Mouse (Mus musculus) heart, postnatal 4 days (tissue): ENCODE measurements around the gene A230050P20Rik. TPM values are rescaled to one million over a fixed set of nuclear protein-coding genes. Genes with fewer than 3 reads are reported as not detected.
"Not testable (repeated sequence)": the region's sequence is repeated elsewhere in the genome, so short reads cannot be mapped to it uniquely, and the experiment has no call there.

Experiments
- DNase-seq: peaks from one replicate; pipeline ENCODE4 v3.0.0; 2021
- total RNA-seq, 2 experiments: library from RNA; stranded (reverse); gene quantifications; 2 replicates each; pipeline ENCODE4 v1.2.3; 2021

A230050P20Rik gene
- 1 to 10 TPM; 6.4 to 7.2 TPM for total RNA-seq

DNA sequence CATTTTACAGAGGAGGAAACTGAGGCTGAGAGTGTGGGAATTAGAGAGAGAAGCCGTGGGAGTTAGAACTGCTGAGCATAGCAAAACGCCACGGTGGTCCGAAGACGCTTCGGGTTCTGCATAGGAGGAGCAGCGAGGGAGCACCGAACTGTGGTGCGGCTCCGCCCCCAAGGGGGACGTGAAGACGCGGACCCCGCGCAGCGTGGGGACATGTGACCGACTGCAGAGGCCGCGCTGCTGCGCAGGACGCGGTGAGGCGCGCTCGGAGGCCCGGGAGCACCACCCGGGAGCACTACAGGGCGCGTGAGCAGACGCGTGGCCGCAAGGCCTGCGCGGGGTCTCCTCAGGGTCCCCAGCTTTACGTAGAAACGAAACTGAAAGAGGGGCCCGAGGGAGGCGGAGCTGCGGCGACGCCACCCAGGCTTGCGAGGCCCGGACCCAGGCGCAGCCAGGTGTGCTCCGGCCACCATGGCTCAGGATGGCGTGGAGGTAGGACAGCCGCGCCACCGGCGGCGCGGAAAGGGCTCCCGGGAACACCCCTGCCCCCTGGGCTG lies at the start of gene A230050P20Rik:
Gene A230050P20Rik (plus strand): TSS at position 195 of the 554 bp plus-strand sequence.
- DNase-seq = peak; percentile 62

DNA sequence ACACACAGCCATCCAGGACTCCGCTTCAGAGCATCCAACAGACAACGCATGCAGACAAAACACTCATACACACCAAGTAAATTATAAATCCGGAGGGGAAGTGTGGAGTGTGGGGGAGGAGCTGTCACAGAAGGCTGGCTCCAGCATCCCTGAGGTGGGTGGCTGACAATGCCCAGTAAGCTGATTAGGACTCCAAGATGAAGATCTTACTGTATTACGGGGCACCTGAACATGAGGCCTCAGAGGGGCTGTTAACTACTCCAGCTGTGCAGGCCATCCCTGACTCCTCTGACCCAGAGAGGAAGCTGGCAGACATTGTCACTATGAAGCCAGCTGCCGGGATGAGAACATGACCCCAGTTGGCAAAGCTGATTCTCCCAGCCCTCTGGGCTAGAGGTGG lies 48.4 kb upstream of the A230050P20Rik start:
- no peak for DNase-seq

DNA sequence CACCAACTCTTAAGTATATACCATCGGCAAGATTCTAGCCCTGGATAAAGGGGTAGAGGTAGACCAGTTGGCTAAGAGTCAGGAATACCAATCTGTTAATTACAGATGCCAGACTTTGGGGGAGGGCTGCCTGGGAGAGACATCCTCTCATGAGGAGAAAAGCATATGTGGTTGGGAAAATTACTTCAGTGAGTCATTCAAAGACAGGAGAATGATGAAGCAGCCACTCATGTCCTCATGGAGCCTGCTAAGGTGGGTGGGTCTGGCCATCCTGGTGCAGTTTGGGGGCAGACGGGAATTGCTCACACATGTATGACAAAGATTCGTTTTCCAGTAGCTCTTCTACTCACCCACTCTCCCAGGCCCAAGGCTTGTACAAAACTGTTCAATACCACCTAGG lies 45.6 kb upstream of the A230050P20Rik start:
- DNase-seq = no peak

DNA sequence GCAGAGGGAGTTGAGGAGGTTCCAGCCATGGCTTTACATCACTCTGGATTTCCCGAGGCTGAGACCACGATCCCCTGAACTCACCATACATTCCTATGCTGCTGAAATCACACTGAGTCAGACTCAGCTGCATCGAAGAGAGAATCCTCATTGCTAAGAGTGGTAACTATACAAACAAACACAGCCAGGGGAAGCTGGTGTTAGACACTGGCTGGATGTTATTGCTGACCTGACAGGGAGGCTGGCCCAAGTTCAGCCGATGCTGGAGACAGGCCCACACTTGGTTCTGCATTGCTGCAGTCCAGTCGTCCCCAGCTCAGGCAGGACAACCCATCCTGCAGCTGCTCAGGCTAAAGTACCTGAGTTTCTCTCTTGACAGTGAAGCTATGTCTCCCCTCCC lies 42.7 kb upstream of the A230050P20Rik start:
- DNase-seq = peak; percentile 29

DNA sequence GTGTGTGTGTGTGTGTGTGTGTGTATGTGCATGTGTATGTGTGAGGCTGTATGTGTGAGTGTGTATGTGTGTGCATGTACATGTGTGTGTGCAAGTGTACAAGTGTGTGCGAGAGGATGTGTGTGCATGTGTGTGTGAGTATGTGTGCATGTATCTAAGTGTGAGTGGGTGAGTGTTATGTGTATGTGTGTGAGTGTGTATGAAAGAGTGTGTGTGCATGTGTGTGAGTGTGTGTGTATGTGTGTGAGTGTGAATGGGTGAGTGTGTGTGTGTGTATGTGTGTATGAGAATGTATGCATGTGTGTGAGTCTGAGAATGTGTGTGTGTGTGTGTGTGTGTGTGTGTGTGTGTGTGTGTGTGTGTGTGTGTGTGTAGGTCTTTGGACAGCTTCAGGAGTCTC lies 40.3 kb upstream of the A230050P20Rik start:
- DNase-seq = no peak

DNA sequence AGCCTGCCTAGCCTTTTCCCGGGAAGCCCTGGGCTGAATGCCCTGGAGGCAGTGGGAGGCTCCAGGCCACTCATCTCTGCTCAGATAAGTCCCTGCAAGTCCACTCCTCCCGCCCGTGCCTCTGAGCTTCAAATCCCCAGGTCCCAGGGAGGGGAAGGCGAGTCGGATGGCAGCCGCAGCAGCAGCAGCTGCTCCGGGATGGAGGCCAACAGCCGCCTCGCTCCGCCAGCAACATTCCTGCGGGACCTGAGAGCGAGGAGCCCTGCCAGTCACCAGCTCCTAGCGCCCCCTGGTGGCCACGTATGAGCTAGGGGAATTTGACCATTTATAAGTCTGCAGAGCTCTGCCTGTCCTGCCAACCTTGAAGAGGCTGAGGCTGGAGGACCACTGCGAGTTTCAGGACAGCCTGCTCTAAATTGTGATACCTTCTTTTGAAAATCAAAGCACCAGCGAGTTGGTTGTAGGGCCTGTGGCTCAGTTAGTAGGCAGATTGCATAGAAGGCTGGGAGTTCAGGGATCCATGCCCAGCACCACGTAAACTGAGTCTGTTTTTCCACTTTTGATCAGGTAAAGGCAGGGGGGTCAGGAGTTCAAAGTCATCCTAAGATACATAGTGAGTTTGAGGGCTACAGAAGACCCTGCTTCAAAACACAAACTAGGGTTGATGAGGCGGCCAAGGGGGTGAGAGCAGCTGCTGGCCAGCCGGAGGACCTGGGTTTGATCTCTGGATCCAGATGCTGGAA lies 37.4 kb upstream of the A230050P20Rik start:
- DNase-seq = peak; percentile 99

- DNase-seq = no peak
Observed at GRCm38 (mm10) chr9:20834881-20835280, 33.6 kb upstream of the A230050P20Rik start.

DNA sequence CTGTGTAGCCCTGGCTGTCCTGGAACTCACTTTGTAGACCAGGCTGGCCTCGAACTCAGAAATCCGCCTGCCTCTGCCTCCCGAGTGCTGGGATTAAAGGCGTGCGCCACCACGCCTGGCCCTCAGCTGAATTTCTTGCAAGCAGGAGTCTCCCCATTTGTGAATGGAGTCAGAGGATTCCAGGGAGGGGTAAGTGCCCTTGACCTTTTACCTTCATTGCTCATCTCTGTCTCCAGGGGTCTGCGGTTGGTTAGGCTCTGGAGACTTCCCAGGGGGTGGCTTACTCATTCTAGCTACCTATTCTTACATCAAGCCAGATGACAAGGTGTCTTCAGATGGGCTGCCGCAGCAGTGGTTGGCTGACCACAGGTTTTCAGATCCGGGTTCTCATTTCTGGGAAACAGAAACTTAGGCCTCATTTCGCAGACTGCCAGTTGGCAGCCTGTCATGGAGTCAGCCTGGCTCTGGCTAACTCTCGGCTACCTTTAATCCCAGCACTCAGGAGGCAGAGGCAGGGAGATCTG lies 32.9 kb upstream of the A230050P20Rik start:
- DNase-seq = not testable (repeated sequence)

- DNase-seq = no peak
Observed at GRCm38 (mm10) chr9:20837184-20837947, 31.1 kb upstream of the A230050P20Rik start.

DNA sequence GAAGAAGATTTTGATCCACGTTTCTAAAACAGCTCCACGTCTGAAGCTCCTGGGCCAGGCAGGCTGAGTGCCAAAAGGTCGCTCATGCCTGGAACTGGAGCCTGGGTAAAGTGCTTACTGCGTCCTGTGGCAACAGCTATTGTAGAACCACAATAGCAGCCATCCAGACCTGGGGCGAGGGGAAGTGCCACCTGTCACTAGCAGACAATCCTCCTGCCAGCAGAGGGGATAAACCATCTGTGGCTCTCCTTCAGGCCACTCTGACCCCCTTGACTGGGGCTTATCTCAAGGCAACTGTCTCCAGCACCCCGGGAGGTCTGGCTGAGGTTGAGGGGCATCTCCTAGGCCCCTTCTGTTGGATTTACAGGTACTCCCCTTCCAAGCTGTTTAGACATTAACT lies 29.5 kb upstream of the A230050P20Rik start:
- DNase-seq = no peak

DNA sequence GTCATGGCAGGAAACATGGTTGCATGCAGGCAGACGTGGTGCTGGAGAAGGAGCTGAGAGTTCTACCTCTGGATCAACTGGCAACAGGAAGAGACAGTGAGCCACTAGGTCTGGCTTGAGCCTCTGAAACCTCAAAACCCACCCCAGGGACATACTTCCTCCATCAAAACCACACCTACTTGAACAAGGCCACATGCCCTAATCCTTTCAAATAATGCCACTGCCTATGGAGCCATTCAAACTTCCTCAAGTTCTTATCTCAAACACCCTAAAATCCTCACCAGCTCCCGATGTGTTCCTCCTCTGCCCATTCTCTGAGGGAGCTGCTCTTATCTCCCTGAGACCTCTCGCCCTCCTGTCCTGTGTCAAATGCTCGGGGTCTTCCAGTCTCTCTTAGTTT lies 26.2 kb upstream of the A230050P20Rik start:
- DNase-seq = no peak

DNA sequence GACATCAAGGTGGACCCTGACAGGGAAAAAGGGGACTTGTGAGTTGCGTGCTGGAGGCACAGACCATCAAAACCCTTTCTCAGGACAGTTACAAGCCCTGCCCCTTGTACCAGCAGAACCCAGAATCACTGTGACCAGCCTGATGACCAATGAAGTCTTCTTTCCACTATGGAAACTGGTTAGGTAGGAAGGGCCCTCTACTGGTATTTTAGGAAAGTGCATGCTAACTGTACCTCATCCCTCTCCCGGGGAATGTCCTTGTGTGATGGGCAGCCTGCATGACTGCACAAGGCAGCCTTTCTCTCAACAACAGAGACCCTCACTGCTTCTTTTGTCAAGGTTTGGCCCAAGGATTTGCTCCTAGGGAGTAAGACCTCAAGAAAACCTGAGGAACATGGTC lies 25.8 kb upstream of the A230050P20Rik start:
- peak; percentile 17 for DNase-seq

- no peak for DNase-seq
Observed at GRCm38 (mm10) chr9:20850179-20850578, 18.3 kb upstream of the A230050P20Rik start.

DNA sequence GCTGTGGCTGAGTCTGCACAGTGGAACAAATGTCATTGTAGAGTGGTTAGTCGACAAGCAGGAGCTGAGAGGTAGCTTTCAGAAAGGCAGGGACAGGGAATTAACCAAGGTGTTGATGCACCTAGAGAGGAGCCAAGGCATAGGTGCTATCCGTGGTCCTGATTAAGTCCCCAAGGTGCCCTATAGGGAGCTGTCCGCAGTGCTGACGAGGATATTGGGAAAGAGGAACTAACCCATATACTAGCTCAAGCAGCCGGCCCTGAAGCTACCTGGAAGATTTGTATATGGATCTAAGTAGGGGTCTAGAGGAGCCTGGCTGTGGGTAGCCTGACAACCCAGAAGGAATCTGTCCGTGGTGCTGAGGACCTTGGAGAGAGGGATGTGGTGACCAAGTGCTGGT lies 11.3 kb upstream of the A230050P20Rik start:
- DNase-seq = peak; percentile 73

GRCm38 (mm10) chr9:20859926-20860325 lies 8.5 kb upstream of the A230050P20Rik start:
- no peak for DNase-seq

- peak; percentile 46 for DNase-seq
Observed at GRCm38 (mm10) chr9:20861821-20862220, 6.6 kb upstream of the A230050P20Rik start.

DNA sequence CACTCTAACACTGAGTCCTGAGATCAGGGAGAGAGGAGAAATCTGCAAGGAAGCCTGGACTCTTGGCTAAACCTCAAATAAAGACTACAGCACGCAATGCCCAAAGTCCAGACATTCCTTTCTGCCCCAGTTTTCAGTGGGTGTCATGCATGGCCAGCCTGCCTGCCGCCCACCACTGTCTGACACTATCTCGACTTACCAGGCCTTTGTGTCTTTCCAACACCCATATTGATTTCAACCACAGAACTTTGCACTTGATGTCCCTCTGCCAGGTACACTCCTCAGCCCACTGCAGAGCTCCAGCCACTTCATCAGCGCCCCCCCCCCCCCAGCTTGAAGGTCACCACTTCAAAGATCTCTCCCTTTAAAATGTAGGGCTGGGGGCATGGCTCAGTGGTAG lies 6.2 kb upstream of the A230050P20Rik start:
- no peak for DNase-seq

GRCm38 (mm10) chr9:20866879-20867278 lies 1.6 kb upstream of the A230050P20Rik start:
- DNase-seq = no peak

DNA sequence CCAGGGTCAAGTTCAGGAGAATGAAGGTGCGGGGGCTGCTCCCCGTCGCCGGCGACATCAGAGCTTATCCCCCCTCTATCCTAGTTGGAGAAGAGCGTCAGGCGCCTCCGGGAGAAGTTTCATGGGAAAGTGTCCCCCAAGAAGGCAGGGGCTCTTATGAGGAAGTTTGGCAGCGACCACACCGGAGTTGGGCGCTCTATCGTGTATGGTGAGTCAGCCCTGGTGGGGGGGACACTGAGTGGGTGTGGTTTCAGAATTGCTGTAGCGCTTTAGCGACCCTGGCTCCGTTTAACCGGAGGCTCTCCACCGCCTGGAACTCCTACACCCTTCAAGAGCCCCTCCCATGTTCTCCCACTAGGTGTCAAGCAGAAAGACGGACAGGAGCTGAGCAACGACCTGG lies 804 bp downstream of the A230050P20Rik start:
- peak; percentile 37 for DNase-seq

DNA sequence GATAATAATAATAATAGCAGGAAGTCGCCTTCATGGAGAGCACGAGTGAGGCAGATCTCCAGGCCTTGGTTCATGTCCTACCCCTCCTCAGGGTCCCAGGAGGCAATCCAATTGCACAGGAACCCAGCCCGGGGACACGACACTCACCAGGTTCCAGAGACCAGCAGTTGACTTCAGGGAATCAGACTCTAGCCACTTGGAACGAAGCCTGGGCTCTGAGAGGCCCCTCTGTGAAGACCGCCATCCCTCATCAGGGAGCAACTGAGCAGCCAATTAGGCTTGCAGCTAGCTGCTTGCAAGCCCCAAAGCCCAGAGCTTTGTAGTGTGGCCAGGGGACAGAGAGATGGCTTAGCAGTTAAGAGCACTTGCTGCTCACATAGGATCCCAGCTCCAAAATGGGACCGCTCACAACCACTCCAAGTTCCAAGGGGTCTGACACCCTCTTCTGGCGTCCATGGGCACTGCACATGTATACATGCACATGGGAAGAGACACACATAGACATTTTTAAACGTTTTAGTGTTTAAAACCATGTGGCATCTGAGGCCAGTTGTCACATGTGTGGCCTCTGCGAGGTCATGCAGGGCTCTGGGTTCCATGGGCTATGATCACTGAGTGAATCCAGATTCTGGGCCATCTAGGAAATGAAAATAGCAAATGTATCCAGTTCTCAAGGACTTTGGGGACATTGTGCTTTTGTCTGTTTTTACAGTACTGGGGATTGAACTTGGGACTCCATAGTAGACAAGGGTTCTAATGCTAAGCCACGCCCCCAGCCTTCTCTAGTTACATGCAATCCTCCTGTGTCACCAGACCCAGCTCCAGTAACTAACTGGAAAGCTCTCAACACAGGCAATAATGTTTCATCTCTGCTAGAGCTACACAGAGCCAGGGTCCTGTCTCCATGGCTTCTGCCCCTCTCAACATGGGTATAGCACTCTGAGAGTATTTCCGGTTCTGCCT lies 2.0 kb downstream of the A230050P20Rik start:
- peak; percentile 14 for DNase-seq

DNA sequence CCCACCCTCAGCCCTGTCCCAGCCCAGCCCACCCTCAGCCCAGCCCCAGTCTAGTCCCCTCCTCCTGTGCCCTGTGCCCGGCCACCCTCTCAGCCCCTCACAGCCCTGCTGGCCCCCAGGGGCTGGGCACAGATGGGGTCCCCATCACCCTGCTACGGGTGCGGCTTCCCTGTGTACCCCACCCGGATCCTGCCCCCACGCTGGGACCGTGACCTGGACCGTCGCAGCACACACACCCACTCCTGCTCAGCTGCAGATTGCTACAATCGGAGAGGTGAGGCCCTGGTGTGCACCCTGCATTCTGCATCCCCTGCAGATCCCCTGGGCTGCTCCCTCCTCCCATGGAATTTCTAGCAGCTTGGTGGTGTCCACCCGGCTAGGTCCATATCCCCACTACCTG lies 4.5 kb downstream of the A230050P20Rik start:
- no peak for DNase-seq

- no peak for DNase-seq
Observed at GRCm38 (mm10) chr9:20873521-20873920, 5.1 kb downstream of the A230050P20Rik start.
